Mouse (Mus musculus) colon, adult 2 months (tissue): Measurements from ENCODE around the gene Slc35a2. TPM values are rescaled to one million over a fixed set of nuclear protein-coding genes. Genes with fewer than 3 reads are reported as not detected.

ENCODE experiments used
- polyA plus RNA-seq: library from polyadenylated mRNA; depleted of rRNA; stranded (reverse); fragments of >200 nt; gene quantifications from 2 replicates; pipeline ENCODE4 v1.2.3, GENCODE M21; 2012; rRNA removed

The Slc35a2 gene
- 260 and 397 TPM in 2 replicates for polyA plus RNA-seq

GRCm38 (mm10) chrX:7883841-7884567, at the start of gene Slc35a2:
Gene Slc35a2, plus strand, starts transcription at chrX:7884028.

GRCm38 (mm10) chrX:7841163-7842162, 42.4 kb upstream of the Slc35a2 start, which contains the start of gene Otud5:
Gene Otud5, plus strand, starts transcription at chrX:7841364.

GRCm38 (mm10) chrX:7878007-7878419, 5.8 kb upstream of the Slc35a2 start, which contains the start of gene Pim2:
Gene Pim2, plus strand, starts transcription at chrX:7878262.

GRCm38 (mm10) chrX:7898880-7899874, 15.3 kb downstream of the Slc35a2 start, which contains the start of the genes Pqbp1 and Timm17b:
Gene Pqbp1, minus strand, starts transcription at chrX:7899269.
Gene Timm17b, plus strand, starts transcription at chrX:7899357.

GRCm38 (mm10) chrX:7907735-7908134, 23.9 kb downstream of the Slc35a2 start, which contains the start of gene Gm10491:
Gene Gm10491, minus strand, starts transcription at chrX:7907835.

GRCm38 (mm10) chrX:7909242-7909641, 25.4 kb downstream of the Slc35a2 start, which contains the start of gene Gm10490:
Gene Gm10490, plus strand, starts transcription at chrX:7909542.

GRCm38 (mm10) chrX:7919601-7920383, 36.0 kb downstream of the Slc35a2 start, which contains the start of gene Pcsk1n:
Gene Pcsk1n, plus strand, starts transcription at chrX:7919822.

GRCm38 (mm10) chrX:7928270-7928790, 44.5 kb downstream of the Slc35a2 start, which contains the start of gene Eras:
Gene Eras, minus strand, starts transcription at chrX:7928607.

Other genes starting within 250 kb of the Slc35a2 start
- 6.4 TPM in 2 replicates for gene Syp, start 245.6 kb upstream of the Slc35a2 start, polyA plus RNA-seq
- gene Prickle3, start 226.8 kb upstream of the Slc35a2 start, polyA plus RNA-seq: 28.8 and 34.6 TPM in 2 replicates
- gene Plp2, start 212.6 kb upstream of the Slc35a2 start, polyA plus RNA-seq: 360 and 390 TPM in 2 replicates
- gene Magix, start 202.8 kb upstream of the Slc35a2 start, polyA plus RNA-seq: 1.3 and 2.7 TPM in 2 replicates
- 4.7 and 5.5 TPM in 2 replicates for gene Gpkow, start 186.9 kb upstream of the Slc35a2 start, polyA plus RNA-seq
- 39.4 and 43.0 TPM in 2 replicates for gene Wdr45, start 169.7 kb upstream of the Slc35a2 start, polyA plus RNA-seq
- gene Gm45208, start 161.8 kb upstream of the Slc35a2 start, polyA plus RNA-seq: not detected in 2 replicates
- 51.2 and 75.8 TPM in 2 replicates for gene Praf2, start 155.6 kb upstream of the Slc35a2 start, polyA plus RNA-seq
- 30.0 and 34.8 TPM in 2 replicates for gene Ccdc120, start 133.1 kb upstream of the Slc35a2 start, polyA plus RNA-seq
- 23.0 and 25.1 TPM in 2 replicates for gene Tfe3, start 121.5 kb upstream of the Slc35a2 start, polyA plus RNA-seq
- gene Gripap1, start 94.3 kb upstream of the Slc35a2 start, polyA plus RNA-seq: 18.9 and 22.6 TPM in 2 replicates
- 1.8 and 2.2 TPM in 2 replicates for gene Kcnd1, start 61.7 kb upstream of the Slc35a2 start, polyA plus RNA-seq
- gene Otud5, start 42.7 kb upstream of the Slc35a2 start, polyA plus RNA-seq: 36.1 and 38.3 TPM in 2 replicates
- gene Pim2, start 5.8 kb upstream of the Slc35a2 start, polyA plus RNA-seq: 10.7 and 13.5 TPM in 2 replicates
- 31.5 and 39.6 TPM in 2 replicates for gene Pqbp1, start 15.2 kb downstream of the Slc35a2 start, polyA plus RNA-seq
- gene Timm17b, start 15.3 kb downstream of the Slc35a2 start, polyA plus RNA-seq: 45.5 and 51.4 TPM in 2 replicates
- not detected in 2 replicates for gene Gm10491, start 23.8 kb downstream of the Slc35a2 start, polyA plus RNA-seq
- gene Gm10490, start 25.5 kb downstream of the Slc35a2 start, polyA plus RNA-seq: not detected in 2 replicates
- gene Pcsk1n, start 35.8 kb downstream of the Slc35a2 start, polyA plus RNA-seq: 32.0 and 41.2 TPM in 2 replicates
- not detected in 2 replicates for gene Eras, start 44.6 kb downstream of the Slc35a2 start, polyA plus RNA-seq
- gene Hdac6, start 63.9 kb downstream of the Slc35a2 start, polyA plus RNA-seq: 16.6 and 20.2 TPM in 2 replicates
- 0.06 and 0.09 TPM in 2 replicates for gene Gata1, start 94.0 kb downstream of the Slc35a2 start, polyA plus RNA-seq
- gene Glod5, start 134.5 kb downstream of the Slc35a2 start, polyA plus RNA-seq: 4.9 and 5.1 TPM in 2 replicates
- 7.7 and 8.1 TPM in 2 replicates for gene Suv39h1, start 190.7 kb downstream of the Slc35a2 start, polyA plus RNA-seq
- 2.6 and 2.7 TPM in 2 replicates for gene Was, start 206.5 kb downstream of the Slc35a2 start, polyA plus RNA-seq
- gene Wdr13, start 248.9 kb downstream of the Slc35a2 start, polyA plus RNA-seq: 146 and 200 TPM in 2 replicates